Mouse (Mus musculus) common myeloid progenitor, adult 5-6 weeks (primary cell): Measurements from ENCODE around the gene Pde4a. TPM values are rescaled to one million over a fixed set of nuclear protein-coding genes. Genes with fewer than 3 reads are reported as not detected.

Experiments used
- ATAC-seq: replicated peaks from 2 replicates; pipeline ENCODE4 v1.8.0; 2016; ENCODE audit warnings: low read depth, mild to moderate bottlenecking, moderate TSS enrichment, inconsistent platforms; ENCODE audit not compliant: poor library complexity, severe bottlenecking
- total RNA-seq: library from RNA; stranded (forward); fragments of 200-1000, 187-1606 nt; gene quantifications from 2 replicates; pipeline ENCODE4 v1.2.3, GENCODE M21; 2017

The Pde4a gene
- total RNA-seq, 1 experiment from 2014 or later, result 10.9 TPM

DNA sequence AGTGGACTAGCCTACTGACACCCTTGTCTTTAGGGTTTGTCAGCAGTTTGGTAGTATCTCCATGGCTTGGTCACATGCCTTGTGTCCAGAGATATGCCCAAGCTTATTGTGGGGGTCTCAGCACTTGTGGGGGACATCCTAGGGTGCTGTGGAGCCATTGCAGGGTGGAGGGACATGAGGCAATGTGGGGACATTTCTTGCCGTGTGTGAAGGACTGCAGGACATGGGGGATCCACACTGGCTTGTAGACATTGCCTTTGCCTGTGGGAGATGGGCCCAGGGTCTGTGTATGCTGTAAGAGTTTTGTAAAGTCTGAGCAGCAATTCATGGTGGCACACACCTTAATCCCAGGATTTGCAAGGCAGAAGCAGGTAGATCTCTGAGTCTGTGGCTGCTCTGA is 15.3 kb downstream of the Pde4a start:
- ATAC-seq, result no peak

DNA sequence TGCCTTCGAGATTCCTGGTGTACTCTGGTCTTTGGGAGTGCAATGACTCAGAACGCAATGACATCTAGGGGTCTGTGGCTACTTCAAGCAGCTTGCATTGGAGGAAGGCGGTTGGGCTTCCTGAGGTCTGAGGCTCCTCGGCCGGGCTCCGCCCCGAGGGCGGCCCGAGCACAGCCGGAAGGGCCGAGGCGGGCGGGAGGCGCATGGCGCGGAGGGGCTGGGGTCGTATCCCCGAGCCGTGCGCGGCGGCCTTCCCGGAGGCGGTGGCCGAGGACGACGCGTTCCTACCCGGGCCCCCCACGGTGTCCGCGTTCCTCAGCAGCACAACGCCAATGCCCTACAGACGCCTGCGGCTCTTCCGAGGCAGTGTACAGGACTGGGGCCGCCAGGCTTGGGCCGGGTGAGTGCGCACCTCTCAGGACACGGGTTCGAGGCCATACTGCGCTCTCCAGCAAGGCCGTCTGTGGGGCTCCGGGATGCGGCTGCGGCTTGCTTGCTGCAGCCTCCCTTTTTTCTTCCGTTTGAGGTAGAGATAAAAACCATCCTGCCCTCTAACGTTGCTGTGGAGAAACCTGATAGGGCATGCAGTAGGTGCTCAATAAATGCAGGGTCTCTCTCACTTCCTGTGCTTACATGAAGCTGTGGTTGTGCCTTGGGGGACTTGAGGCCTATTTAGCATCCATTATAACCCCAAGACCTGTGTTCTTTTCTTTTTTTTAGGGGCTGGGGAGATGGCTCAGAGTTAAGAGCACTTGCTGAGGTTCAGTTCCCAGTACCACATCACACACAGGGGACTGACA is 16.1 kb downstream of the Pde4a start:
- peak; percentile 49 for ATAC-seq

DNA sequence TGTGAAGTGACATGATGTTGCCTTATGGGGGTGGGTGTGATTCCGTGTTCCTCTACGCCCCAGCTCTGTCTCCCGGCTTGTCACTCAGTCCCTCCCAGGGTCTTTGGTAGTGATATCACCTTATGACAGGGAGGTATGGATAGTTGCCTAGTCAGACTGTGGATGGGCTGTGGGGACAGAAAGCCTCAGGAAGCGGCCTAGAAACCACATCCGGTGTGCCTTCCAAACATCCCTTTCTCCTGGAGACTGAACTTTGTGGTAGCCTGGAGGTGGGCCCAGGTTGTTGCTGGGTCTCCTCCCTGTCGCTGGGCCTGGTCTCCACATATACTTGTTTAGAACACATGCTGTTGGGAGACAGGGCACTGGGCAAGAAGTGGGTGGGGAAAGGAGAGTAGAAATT is 17.9 kb downstream of the Pde4a start:
- peak; percentile 52 for ATAC-seq

DNA sequence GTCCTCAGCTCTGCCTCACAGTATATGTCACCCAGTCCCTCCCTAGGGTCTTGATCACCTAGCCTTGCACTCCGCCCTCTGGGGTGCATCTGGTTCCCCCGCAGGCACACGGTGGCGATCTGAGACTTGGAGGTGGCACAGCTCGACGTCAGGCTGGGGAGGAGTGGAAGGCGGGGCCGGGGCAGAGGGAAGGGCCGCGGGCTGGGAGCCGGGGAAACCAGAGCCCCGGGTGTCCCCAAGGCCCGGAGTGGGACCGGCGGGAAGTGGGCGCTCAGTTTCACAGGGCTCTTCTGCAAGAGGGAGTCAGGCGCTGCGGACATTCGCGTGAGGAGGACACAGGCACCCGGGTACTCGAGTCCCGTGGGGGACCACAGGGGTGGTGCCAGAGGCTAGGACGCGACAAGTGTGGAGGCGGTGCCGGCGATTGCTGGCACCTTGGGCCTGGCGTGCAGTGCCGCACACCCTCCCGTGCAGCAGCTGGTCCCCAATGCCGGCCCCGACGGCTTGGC is 18.4 kb downstream of the Pde4a start:
- ATAC-seq, result peak; percentile 80

DNA sequence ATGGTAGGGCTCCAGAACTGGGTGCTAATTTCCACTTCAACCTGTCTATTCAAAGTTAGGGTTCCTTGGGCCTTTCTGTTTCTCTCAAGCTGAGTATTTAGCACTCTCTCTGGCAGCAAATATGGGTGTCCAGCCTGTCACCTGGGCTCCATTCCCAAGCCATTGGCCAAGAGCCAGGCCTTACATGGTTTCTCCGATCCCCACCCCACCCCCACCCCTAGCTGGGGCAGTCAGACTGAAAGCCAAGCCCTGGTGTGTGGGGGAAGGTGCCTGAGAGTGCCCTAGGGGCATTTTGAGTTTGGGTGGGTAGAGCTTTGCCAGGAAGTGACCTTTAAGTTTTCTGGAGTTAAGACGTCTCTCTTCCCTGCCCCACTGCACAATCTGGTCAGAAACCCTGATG is 19.2 kb downstream of the Pde4a start:
- ATAC-seq, result no peak

DNA sequence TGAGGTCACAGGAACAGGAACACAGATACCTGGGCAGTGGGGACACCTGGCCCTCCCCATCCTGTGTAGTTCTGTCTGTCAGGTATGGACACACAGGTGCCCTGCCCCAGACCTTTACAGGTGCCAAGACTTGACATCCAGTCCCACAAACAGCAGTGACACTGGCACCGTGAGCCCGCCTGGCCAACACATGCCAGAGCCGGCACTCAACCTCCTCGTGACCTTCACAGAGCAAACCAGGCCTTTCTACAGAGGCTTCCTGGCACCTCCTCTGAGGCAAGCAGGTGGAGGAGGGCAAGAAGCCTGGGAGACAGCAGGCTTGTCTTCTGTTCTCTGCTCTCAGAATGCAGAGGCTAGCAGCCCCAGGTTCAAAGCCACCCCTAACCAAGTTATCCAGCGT is 19.9 kb downstream of the Pde4a start:
- ATAC-seq, result no peak

DNA sequence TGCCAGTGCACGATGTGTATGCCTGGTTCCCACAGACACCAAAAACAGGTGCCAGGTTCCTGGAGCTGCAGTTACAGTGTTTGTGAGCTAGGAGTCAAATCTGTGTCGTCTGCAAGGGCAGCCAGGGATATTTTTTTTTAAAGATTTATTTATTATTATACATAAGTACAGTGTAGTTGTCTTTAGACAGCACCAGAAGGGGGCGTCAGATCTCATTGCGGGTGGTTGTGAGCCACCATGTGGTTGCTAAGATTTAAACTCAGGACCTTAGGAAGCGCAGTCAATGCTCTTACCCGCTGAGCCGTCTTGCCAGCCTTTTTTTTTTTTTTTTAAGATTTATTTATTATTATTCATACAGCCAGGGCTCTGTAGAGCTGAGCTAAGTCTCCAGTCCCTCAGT is 24.4 kb downstream of the Pde4a start:
- no peak for ATAC-seq

DNA sequence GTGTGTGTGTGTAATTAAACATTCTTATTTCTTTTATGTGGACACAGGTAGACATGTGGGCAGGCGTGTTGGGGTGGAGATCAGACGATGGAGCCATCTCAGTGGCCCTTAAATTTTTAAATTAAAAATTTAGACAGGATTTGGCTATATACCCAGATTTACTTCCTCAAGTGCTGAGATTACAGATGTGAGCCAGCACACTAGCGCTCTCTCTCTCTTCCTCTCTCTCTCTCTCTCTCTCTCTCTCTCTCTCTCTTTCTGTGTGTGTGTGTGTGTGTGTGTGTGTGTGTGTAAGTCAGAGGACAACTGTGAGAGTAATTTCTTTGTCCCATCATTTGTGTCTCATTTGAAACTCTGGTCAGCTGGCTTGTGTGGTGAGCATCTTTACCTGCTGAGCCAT is 25.2 kb downstream of the Pde4a start:
- ATAC-seq, result no peak

DNA sequence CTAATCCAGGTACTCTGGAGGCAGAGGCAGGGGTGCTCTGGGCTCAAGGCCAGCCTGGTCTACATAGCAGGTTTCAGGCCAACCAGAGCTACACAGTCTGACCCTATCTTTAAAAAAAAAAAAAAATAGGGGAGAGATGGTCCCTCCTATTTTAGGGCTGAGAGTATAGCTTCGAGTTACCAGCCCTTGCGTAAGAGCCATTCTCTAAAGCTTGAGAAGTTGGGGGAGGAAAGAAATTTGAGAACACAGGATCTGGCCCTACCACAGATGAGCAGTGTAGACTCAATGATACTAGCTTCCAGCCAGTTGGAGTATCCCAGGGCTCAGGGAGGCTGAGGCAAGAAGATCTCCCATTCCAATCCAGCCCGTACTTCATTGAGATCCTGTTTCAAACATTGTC is 28.3 kb downstream of the Pde4a start:
- ATAC-seq, result no peak

DNA sequence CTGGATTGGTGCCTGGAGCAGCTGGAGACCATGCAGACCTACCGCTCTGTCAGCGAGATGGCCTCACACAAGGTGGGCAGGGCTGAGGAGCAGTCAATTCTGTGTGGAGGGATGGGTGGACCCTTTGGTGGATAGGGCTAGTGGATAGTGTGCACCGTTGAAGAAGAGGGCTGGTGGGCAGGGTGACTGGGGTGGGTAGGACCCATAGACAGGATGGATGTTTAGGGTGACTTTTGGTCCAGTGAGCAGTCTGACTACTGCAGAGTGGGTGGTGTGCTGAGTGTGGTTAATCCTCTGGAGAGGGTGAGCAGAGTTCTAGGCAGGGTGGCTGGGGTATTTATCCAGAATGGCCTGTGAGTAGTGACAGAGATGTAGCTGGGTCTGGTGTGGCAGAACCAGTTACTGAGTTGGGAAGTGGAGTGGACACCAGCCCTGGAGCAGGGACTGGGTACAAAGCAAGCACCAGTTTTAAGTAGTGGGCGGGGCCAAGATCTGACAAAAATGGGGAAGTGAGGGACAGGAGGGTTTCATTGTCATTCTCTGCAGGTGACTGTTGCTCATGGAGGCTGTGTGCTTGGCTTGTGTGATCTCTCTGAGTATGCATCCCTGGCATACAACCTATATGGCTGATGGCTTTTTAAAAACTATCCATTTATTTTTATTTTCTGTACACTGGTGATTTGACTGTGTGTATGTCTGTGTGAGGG is 29.4 kb downstream of the Pde4a start:
- peak; percentile 82 for ATAC-seq

DNA sequence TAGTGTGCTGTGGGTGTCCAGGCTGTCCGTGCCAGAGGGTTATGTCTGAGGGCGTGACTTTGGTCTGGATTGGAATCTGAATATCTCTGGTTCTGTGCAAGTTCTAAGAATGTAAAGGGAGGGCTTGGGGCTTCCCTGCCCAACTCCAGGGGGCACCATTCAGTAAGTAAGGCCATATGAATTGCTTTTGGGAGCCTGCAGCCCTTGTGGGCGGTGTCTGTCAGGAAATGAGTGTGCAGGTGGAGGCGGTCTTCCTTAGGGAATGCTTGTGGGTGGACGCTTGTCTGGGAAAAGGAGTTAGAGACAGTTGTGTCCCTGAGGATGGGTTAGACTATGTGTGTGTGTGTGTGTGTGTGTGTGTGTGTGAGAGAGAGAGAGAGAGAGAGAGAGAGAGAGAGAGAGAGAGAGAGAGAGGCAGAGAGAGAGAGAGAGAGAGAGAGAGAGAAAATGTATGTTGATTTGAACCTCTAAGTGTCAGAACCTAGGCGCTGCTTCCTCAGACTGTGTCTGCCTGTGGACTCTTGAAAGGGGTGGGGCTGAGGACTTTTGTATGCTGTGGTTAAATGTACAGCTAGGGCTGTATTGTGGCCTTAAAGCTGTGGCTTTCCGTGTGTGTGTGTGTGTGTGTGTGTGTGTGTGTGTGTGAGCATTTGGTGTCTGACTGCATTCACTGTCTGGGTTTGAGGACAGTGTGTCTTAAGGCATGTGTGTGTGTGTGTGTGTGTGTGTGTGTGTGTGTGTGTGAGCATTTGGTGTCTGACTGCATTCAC is 30.4 kb downstream of the Pde4a start:
- peak; percentile 45 for ATAC-seq

DNA sequence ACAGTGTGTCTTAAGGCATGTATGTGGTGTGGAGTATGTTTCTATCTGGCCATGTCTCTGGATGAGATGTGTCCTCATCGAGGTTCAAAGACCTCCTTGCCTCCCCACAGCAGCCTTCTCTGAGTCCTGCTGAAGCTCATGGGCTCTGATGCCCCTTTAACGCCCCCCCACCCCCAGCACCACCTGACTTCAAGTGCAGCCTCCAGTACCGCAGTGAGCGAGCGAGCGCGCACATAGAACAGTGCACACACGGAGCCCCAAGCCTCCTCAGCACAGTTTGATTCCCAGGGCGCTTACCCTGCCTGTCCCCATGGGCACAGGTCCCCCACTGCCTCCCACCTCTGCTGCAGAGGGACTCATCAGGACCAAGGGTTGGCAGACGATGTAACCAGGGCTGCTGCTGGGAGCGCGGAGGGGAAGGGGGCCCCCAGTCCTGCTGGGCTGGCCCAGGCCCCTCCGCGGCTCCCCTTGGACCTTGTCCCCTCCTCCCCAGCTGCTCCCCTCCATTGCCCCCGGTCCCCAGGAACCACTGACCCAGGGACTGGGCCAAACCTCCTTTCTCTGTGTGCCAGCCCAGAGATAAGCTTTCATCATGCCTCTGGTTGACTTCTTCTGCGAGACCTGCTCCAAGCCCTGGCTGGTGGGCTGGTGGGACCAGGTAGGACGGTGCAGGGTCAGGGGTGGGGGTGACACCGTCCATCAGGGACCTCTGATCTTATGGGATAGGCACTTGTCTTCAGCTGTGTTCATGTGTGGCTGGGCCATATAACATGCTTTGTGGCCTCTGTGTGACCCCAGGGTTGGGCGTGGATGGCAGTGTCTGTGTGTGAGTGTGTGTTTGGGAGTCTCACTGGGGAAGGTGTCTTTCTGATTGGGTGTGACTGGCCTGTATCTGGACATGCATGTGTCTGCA is 31.3 kb downstream of the Pde4a start:
- ATAC-seq, result no peak

DNA sequence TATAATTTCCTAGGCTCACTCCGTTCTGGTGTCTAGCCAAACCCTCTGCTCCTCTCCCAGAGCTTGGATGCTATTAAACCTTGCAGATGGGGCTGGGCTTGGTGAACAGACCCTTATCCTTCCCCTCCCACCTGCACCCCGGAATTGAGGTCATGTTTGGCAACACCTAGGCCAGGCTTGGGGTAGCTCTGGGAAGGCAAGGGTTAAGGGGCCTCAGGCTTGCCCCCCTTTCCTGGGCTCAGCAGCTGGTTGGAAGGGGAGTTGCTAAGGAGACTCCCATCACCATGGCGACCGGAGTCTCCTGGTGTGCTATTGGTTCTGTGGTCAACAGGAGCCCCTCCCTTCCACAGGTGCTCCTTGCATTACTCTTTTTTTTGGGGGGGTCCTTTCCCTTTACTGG is 32.5 kb downstream of the Pde4a start:
- ATAC-seq, result no peak

DNA sequence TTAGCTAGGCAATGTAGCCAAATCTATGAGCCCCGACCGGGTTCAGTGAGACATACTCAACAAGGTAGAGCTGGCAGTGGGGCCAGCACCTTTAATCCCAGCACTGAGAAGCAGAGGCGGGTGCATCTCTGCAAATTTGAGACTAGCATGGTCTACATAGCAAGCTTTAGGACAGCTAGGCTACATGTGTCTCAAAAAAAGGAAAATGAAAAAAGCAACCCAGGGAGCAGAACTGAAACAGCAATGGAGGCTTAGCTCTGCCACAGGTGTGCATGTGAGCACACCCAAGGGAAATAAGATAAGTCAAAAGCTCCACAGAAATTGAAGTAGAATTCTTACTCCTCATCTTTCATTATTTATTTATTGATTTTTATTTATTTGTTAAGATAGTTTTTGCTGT is 33.4 kb downstream of the Pde4a start:
- no peak for ATAC-seq

DNA sequence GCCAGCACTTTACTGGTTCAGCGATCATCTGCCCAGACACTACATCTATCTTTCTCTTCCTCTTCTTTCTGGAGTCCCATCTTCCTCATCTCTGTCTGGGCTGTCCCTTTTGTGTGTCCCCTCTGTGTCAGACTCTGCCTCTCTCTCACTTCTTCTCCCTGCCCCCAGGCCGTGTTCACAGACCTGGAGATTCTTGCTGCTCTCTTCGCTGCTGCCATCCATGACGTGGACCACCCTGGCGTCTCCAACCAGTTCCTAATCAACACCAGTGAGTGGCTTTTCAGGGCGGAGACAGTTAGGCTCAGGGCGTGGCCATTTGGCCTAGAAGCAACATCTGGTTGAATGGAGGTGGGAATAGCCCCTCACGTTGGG is 38.6 kb downstream of the Pde4a start:
- no peak for ATAC-seq

DNA sequence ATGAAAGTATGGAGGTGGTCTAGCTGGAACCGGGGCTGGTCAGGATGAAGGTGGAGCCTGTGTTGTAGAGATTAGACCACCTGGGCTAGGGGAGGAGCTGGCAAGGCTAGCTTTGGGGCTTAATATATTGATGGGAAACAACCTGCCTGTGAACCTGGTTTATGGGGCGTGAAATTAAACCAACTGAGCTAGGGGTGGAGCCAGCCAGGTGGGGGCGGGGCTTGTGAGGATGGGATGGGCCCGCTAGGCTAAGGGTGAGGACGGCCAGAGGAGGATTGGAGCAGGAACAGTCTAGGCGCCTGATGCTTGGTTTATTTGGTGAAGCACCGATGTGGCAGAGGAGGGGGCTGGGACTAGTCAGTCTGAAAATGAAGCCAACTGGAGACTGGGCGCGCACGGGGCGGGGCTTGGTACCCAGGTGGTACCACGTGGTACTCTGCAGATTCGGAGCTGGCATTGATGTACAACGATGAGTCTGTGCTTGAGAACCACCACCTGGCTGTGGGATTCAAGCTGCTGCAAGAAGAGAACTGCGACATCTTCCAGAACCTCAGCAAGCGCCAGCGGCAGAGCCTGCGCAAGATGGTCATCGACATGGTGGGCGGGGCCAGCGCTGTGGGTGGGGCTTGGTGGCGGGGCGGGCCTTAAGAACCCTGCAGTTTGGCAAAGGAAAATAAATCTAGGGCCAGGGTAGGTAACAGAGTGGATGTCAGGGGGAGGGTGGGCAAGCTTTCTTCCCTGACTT is 39.2 kb downstream of the Pde4a start:
- ATAC-seq, result no peak

DNA sequence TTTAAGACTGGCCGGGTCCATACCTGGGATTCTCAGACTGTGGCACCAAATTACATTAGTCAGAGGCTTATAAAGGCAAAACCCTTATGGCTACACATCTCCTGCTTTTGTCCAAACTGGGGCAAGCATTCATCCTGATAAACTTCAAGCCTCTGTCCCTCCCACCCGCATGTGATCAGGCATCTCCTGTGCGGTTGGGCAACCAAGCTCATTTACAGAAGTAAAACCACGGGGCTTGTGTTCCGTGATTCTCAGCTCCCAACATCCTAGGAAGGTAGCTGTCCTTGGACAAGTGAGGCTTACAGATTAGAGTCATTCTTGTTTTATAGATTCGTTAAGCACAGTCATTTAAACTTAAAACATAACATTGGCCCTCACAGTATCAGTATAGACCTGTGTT is 41.3 kb downstream of the Pde4a start:
- ATAC-seq, result no peak

DNA sequence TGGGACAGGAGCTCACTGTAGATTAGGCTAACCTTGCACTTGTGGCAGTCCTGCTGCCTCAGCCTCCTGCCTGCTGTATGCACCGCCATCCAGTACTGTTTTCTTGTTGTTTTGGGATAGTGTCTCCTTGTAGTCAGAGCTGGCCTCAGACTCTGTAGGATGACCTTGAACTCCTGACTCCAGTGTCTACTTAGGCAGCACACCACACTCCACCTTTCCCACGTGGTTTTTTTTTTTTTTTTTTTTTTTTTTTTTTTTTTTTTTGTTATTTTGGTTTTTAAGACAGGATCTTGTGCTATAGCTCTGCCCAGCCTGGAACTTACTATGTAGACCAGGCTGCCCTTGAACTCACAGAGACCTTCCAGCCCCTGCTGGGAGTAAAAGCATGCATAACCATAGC is 43.1 kb downstream of the Pde4a start:
- ATAC-seq, result no peak

DNA sequence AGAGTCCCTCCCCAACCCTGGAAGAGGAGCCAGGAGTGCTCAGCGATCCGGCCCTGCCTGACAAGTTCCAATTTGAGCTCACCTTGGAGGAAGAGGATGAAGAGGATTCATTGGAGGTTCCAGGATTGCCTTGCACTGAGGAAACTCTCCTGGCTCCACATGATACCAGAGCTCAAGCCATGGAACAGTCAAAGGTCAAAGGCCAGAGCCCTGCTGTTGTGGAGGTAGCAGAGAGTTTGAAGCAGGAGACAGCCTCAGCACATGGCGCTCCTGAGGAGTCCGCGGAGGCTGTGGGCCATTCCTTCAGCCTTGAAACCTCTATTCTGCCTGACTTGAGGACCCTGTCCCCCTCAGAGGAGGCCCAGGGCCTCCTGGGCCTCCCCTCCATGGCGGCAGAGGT is 45.3 kb downstream of the Pde4a start:
- ATAC-seq, result no peak
